Mouse (Mus musculus) forebrain, embryonic 15.5 days (tissue): ENCODE measurements around the gene Ang2. TPM values are rescaled to one million over a fixed set of nuclear protein-coding genes. Genes with fewer than 3 reads are reported as not detected.
"Not testable (repeated sequence)": the region's sequence is repeated elsewhere in the genome, so short reads cannot be mapped to it uniquely, and the experiment has no call there.

Experiments
- ATAC-seq: fragments of 200-750 bp; cut with Nextera tagmentation; replicated peaks from 2 replicates; pipeline ENCODE4 v1.8.0; 2017; ENCODE audit warnings: mild to moderate bottlenecking, moderate TSS enrichment, moderate library complexity
- H3K27ac ChIP-seq: fragments of 300-500 bp; sonication (generic); replicated peaks from 2 replicates; pipeline ENCODE4 v1.5.1; 2015; ENCODE audit warnings: mild to moderate bottlenecking, inconsistent platforms
- H3K27me3 ChIP-seq: fragments of 300-500 bp; sonication (generic); 2 replicates; pipeline ENCODE4 v1.6.1; 2015; ENCODE audit warnings: inconsistent platforms
- H3K36me3 ChIP-seq: fragments of 300-500 bp; sonication (generic); 2 replicates; pipeline ENCODE4 v1.6.1; 2015; ENCODE audit warnings: mild to moderate bottlenecking, inconsistent platforms
- H3K4me1 ChIP-seq: fragments of 300-500 bp; sonication (generic); 2 replicates; pipeline ENCODE4 v1.6.1; 2015; ENCODE audit warnings: inconsistent platforms
- H3K4me2 ChIP-seq: fragments of 300-500 bp; sonication (generic); replicated peaks from 2 replicates; pipeline ENCODE4 v1.6.1; 2015; ENCODE audit warnings: mild to moderate bottlenecking, inconsistent platforms
- H3K4me3 ChIP-seq: fragments of 300-500 bp; sonication (generic); 2 replicates; pipeline ENCODE4 v1.5.1; 2015; ENCODE audit warnings: mild to moderate bottlenecking, inconsistent platforms
- H3K9ac ChIP-seq: fragments of 300-500 bp; sonication (generic); replicated peaks from 2 replicates; pipeline ENCODE4 v1.6.1; 2015; ENCODE audit warnings: mild to moderate bottlenecking, inconsistent platforms
- H3K9me3 ChIP-seq: fragments of 300-500 bp; sonication (generic); 2 replicates; pipeline ENCODE4 v1.6.1; 2016; ENCODE audit warnings: inconsistent platforms
- WGBS: fragments of 180-500 bp; shearing (Covaris S2); methylation state at CpG from one replicate; pipeline ENCODE4 v1.1.7; 2015; ENCODE audit warnings: mixed read lengths; 5-methylcytosine and 5-hydroxymethylcytosine counted together
- polyA plus RNA-seq: library from polyadenylated mRNA; unstranded; fragments of >200 nt; fragmentation: Nextera tagmentation; extraction: Ambion mirVana; gene quantifications from 2 replicates; pipeline ENCODE4 v1.2.1, GENCODE M21; 2015

Gene Ang2
- polyA plus RNA-seq, result not detected in 2 replicates

- H3K4me1 ChIP-seq, result no peaks in the 10 kb centered on the region
- WGBS, result 77% methylated on average over 5 of the region's 5 CpGs
- no peak for ATAC-seq
Measured at GRCm38 (mm10) chr14:51199098-51200023, at the start of gene Ang2. Gene Ang2 (minus strand): TSS chr14:51199148.

GRCm38 (mm10) chr14:51247736-51248135 lies 48.8 kb upstream of the Ang2 start:
- no peaks in the 10 kb centered on the region for H3K4me1 ChIP-seq
- H3K27ac ChIP-seq, result no peak overlapping the region
- no peak overlapping the region for H3K9ac ChIP-seq
- H3K9me3 ChIP-seq, result no peaks in the 10 kb centered on the region
- no peaks in the 10 kb centered on the region for H3K27me3 ChIP-seq
- no peak overlapping the region for H3K4me3 ChIP-seq
- no peak for ATAC-seq
- H3K4me2 ChIP-seq, result no peak overlapping the region
- 79% methylated on average over 1 of the region's 1 CpGs for WGBS
- no peaks in the 10 kb centered on the region for H3K36me3 ChIP-seq

More at GRCm38 (mm10) chr14:51199098-51200023, at the start of gene Ang2:
- H3K27me3 ChIP-seq, result no peaks in the 10 kb centered on the region
- H3K9ac ChIP-seq, result no peak within 1 kb of the TSS
- no peak within 1 kb of the TSS for H3K27ac ChIP-seq
- H3K4me2 ChIP-seq, result no peak within 1 kb of the TSS
- no peak within 1 kb of the TSS for H3K4me3 ChIP-seq
- no peaks in the 10 kb centered on the region for H3K9me3 ChIP-seq
- no peaks in the 10 kb centered on the region for H3K36me3 ChIP-seq

- no peaks in the 10 kb centered on the region for H3K27me3 ChIP-seq
- H3K4me1 ChIP-seq, result no peaks in the 10 kb centered on the region
- H3K4me3 ChIP-seq, result no peak overlapping the region
- no peaks in the 10 kb centered on the region for H3K9me3 ChIP-seq
- ATAC-seq, result no peak
- no peak overlapping the region for H3K4me2 ChIP-seq
- H3K36me3 ChIP-seq, result no peaks in the 10 kb centered on the region
- no peak overlapping the region for H3K9ac ChIP-seq
- no peak overlapping the region for H3K27ac ChIP-seq
Measured at GRCm38 (mm10) chr14:51240899-51241298, 42.0 kb upstream of the Ang2 start.

- not testable (repeated sequence) for H3K9ac ChIP-seq, H3K9me3 ChIP-seq, H3K4me3 ChIP-seq, H3K4me1 ChIP-seq, H3K27ac ChIP-seq, H3K27me3 ChIP-seq, H3K4me2 ChIP-seq, H3K36me3 ChIP-seq, ATAC-seq
- 74% methylated on average over 1 of the region's 1 CpGs for WGBS
Measured at GRCm38 (mm10) chr14:51237488-51237887, 38.5 kb upstream of the Ang2 start.

GRCm38 (mm10) chr14:51229657-51230056 lies 30.7 kb upstream of the Ang2 start:
- H3K4me1 ChIP-seq, H3K27ac ChIP-seq, ATAC-seq, H3K9ac ChIP-seq, H3K9me3 ChIP-seq, H3K4me2 ChIP-seq, H3K4me3 ChIP-seq, H3K27me3 ChIP-seq, H3K36me3 ChIP-seq: not testable (repeated sequence)
- WGBS, result 64% methylated on average over 4 of the region's 4 CpGs

- H3K36me3 ChIP-seq, H3K9me3 ChIP-seq, H3K4me2 ChIP-seq, H3K4me1 ChIP-seq, H3K4me3 ChIP-seq, H3K27me3 ChIP-seq, ATAC-seq, H3K27ac ChIP-seq, H3K9ac ChIP-seq: not testable (repeated sequence)
- WGBS, result 92% methylated on average over 3 of the region's 3 CpGs
Measured at GRCm38 (mm10) chr14:51220075-51220474, 21.1 kb upstream of the Ang2 start.

GRCm38 (mm10) chr14:51203115-51203514 lies 4.2 kb upstream of the Ang2 start, which contains the start of gene Ear14:
Gene Ear14 (plus strand): TSS chr14:51203391.
- H3K4me2 ChIP-seq, result no peak within 1 kb of the TSS
- H3K9me3 ChIP-seq, result no peaks in the 10 kb centered on the region
- H3K27ac ChIP-seq, result no peak within 1 kb of the TSS
- ATAC-seq, result no peak
- no peaks in the 10 kb centered on the region for H3K4me1 ChIP-seq
- no peaks in the 10 kb centered on the region for H3K27me3 ChIP-seq
- 90% methylated on average over 2 of the region's 2 CpGs for WGBS
- H3K9ac ChIP-seq, result no peak within 1 kb of the TSS
- no peaks in the 10 kb centered on the region for H3K36me3 ChIP-seq
- H3K4me3 ChIP-seq, result no peak within 1 kb of the TSS

- Histone ChIP-seq H3K9ac (no peak overlapping the region), H3K27me3 (no peaks in the 10 kb centered on the region), H3K9me3 (no peaks in the 10 kb centered on the region), H3K4me2 (no peak overlapping the region), H3K4me1 (no peaks in the 10 kb centered on the region), H3K36me3 (no peaks in the 10 kb centered on the region), H3K4me3 (no peak overlapping the region), H3K27ac (no peak overlapping the region)
- ATAC-seq, result no peak
- WGBS, result 95% methylated on average over 2 of the region's 2 CpGs
Measured at GRCm38 (mm10) chr14:51200466-51200865, 1.5 kb upstream of the Ang2 start.

GRCm38 (mm10) chr14:51200054-51200453 lies 1.1 kb upstream of the Ang2 start:
- 94% methylated on average over 2 of the region's 2 CpGs for WGBS
- Histone ChIP-seq H3K9me3 (no peaks in the 10 kb centered on the region), H3K27me3 (no peaks in the 10 kb centered on the region), H3K9ac (no peak overlapping the region), H3K27ac (no peak overlapping the region), H3K4me2 (no peak overlapping the region), H3K36me3 (no peaks in the 10 kb centered on the region), H3K4me1 (no peaks in the 10 kb centered on the region), H3K4me3 (no peak overlapping the region)
- ATAC-seq, result no peak

- WGBS, result 87% methylated on average over 4 of the region's 4 CpGs
- Histone ChIP-seq H3K4me1 (no peaks in the 10 kb centered on the region), H3K27ac (no peak overlapping the region), H3K9me3 (no peaks in the 10 kb centered on the region), H3K4me2 (no peak overlapping the region), H3K27me3 (no peaks in the 10 kb centered on the region), H3K9ac (no peak overlapping the region), H3K4me3 (no peak overlapping the region), H3K36me3 (no peaks in the 10 kb centered on the region)
- no peak for ATAC-seq
Measured at GRCm38 (mm10) chr14:51195681-51196080, 3.3 kb downstream of the Ang2 start.

- not testable (repeated sequence) for H3K9me3 ChIP-seq, H3K4me1 ChIP-seq, H3K27ac ChIP-seq, H3K9ac ChIP-seq, H3K4me2 ChIP-seq, ATAC-seq, H3K36me3 ChIP-seq, H3K27me3 ChIP-seq, H3K4me3 ChIP-seq
- 81% methylated on average over 2 of the region's 2 CpGs for WGBS
Measured at GRCm38 (mm10) chr14:51181051-51181450, 17.9 kb downstream of the Ang2 start.

GRCm38 (mm10) chr14:51173843-51174242 lies 25.1 kb downstream of the Ang2 start:
- no peak overlapping the region for H3K4me2 ChIP-seq
- no peak overlapping the region for H3K9ac ChIP-seq
- no peaks in the 10 kb centered on the region for H3K27me3 ChIP-seq
- no peak for ATAC-seq
- no peaks in the 10 kb centered on the region for H3K36me3 ChIP-seq
- WGBS, result 62% methylated on average over 4 of the region's 4 CpGs
- H3K27ac ChIP-seq, result no peak overlapping the region
- H3K4me1 ChIP-seq, result no peaks in the 10 kb centered on the region
- H3K9me3 ChIP-seq, result no peaks in the 10 kb centered on the region
- no peak overlapping the region for H3K4me3 ChIP-seq

GRCm38 (mm10) chr14:51172947-51173346 lies 26.0 kb downstream of the Ang2 start:
- not testable (repeated sequence) for H3K36me3 ChIP-seq, H3K27me3 ChIP-seq

More at GRCm38 (mm10) chr14:51172947-51173346, 26.0 kb downstream of the Ang2 start:
- not testable (repeated sequence) for H3K9me3 ChIP-seq, H3K27ac ChIP-seq, ATAC-seq, H3K4me1 ChIP-seq, H3K4me3 ChIP-seq, H3K9ac ChIP-seq, H3K4me2 ChIP-seq
- WGBS, result 23% methylated on average over 4 of the region's 4 CpGs
